Mouse (Mus musculus) megakaryocyte, embryonic 14.5 days (primary cell): ENCODE measurements at regions not wholly inside any gene's neighbourhood (a gene's known extent, or its start where the extent isn't known, plus 50 kb on each side); places are given as distances from the start of the nearest gene placed in this dataset.

Source experiments
- FLI1 ChIP-seq: IDR thresholded peaks from 2 replicates; pipeline ENCODE4 v1.6.1; 2012; ENCODE audit warnings: low read length, inconsistent platforms, mixed read lengths
- GATA1 ChIP-seq: IDR thresholded peaks from 3 replicates; pipeline ENCODE4 v1.6.1; 2012; ENCODE audit warnings: mixed read lengths, low read length, inconsistent platforms, borderline replicate concordance

DNA sequence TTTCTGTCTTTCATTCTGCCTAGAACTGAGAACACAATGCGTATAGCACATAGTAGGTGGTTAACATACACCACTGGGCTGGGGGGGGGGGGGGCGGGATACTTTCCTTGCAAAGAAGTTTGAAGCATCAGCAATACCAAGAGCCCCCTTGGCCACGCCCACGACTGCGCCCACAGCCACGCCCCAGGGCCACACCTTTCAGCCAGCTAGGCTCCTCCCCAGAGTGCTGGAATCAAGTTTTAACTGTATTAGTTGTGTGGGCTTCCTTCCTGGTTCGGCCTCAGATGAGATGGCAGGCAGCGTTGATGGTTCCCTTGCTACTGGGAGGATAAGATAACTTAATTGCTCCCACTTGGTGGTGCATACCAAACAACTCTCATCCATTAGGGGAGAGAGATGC is 278.1 kb upstream of the Kcnab2 start:
- TF ChIP-seq FLI1: no peak
- TF ChIP-seq GATA1: no peak
